Mouse (Mus musculus) C2C12 (cell line): ENCODE data around the gene Fry.

Experiments used
- CEBPB ChIP-seq: IDR thresholded peaks from one replicate; pipeline ENCODE4 v1.6.1; 2011; ENCODE audit warnings: low read depth, mild to moderate bottlenecking, control low read depth, moderate library complexity
- CTCF ChIP-seq: IDR thresholded peaks from one replicate; pipeline ENCODE4 v1.5.1; 2011; ENCODE audit not compliant: control insufficient read depth, insufficient read depth, insufficient read length
- MAX ChIP-seq: IDR thresholded peaks from one replicate; pipeline ENCODE4 v1.6.1; 2011; ENCODE audit warnings: mild to moderate bottlenecking, control low read depth
- MYOG ChIP-seq: IDR thresholded peaks from one replicate; pipeline ENCODE4 v1.6.1; 2011; ENCODE audit not compliant: control insufficient read depth, insufficient read length; ENCODE audit errors: extremely low read depth

GRCm38 (mm10) chr5:150408979-150409378 is 290.5 kb downstream of the Fry start:
- TF ChIP-seq MYOG (no peak), CEBPB (no peak), CTCF (no peak), MAX (no peak)
